Mouse (Mus musculus) limb, embryonic 11.5 days (tissue): ENCODE data around the gene Tmpo. TPM values are rescaled to one million over a fixed set of nuclear protein-coding genes. Genes with fewer than 3 reads are reported as not detected.

ENCODE experiments used
- ATAC-seq: fragments of 200-750 bp; cut with Nextera tagmentation; 2 replicates; pipeline ENCODE4 v1.8.0; 2017; ENCODE audit warnings: low read depth; ENCODE audit not compliant: insufficient number of reproducible peaks, low FRiP score, low TSS enrichment
- DNase-seq: peaks from one replicate; pipeline ENCODE4 v3.0.0-alpha.2; 2015; ENCODE audit warnings: low spot score
- H3K27ac ChIP-seq: fragments of 300-500 bp; sonication (generic); replicated peaks from 2 replicates; pipeline ENCODE4 v1.5.1; 2014; ENCODE audit warnings: low read depth, mild to moderate bottlenecking, low read length
- H3K27me3 ChIP-seq: fragments of 300-500 bp; sonication (generic); 2 replicates; pipeline ENCODE4 v1.6.1; 2014; ENCODE audit warnings: mild to moderate bottlenecking, low read length, mixed read lengths; ENCODE audit not compliant: control insufficient read depth, insufficient read depth
- H3K36me3 ChIP-seq: fragments of 300-500 bp; sonication (generic); 2 replicates; pipeline ENCODE4 v1.6.1; 2014; ENCODE audit warnings: mild to moderate bottlenecking, low read length, moderate library complexity, mixed read lengths; ENCODE audit not compliant: control insufficient read depth, insufficient read depth
- H3K4me1 ChIP-seq: fragments of 300-500 bp; sonication (generic); 2 replicates; pipeline ENCODE4 v1.6.1; 2014; ENCODE audit warnings: low read length, mixed read lengths; ENCODE audit not compliant: control insufficient read depth, insufficient read depth
- H3K4me2 ChIP-seq: fragments of 300-500 bp; sonication (generic); 2 replicates; pipeline ENCODE4 v1.6.1; 2014; ENCODE audit warnings: low read depth, mild to moderate bottlenecking, moderate library complexity; ENCODE audit not compliant: severe bottlenecking
- H3K4me3 ChIP-seq: fragments of 300-500 bp; sonication (generic); 2 replicates; pipeline ENCODE4 v1.5.1; 2014; ENCODE audit warnings: low read depth, low read length
- H3K9ac ChIP-seq: fragments of 300-500 bp; sonication (generic); 2 replicates; pipeline ENCODE4 v1.6.1; 2014; ENCODE audit warnings: mild to moderate bottlenecking, low read length
- H3K9me3 ChIP-seq: fragments of 300-500 bp; sonication (generic); 2 replicates; pipeline ENCODE4 v1.6.1; 2016; ENCODE audit warnings: low read length; ENCODE audit not compliant: control insufficient read depth
- WGBS: fragments of 180-500 bp; shearing (Covaris S2); extraction: QIAGEN DNeasy Blood & Tissue Kit; methylation state at CpG from one replicate; pipeline ENCODE4 v1.1.7; 2014; 5-methylcytosine and 5-hydroxymethylcytosine counted together
- polyA plus RNA-seq: library from polyadenylated mRNA; unstranded; fragments of >200 nt; fragmentation: Nextera tagmentation; extraction: Ambion mirVana; gene quantifications from 2 replicates; pipeline ENCODE4 v1.2.1, GENCODE M21; 2014

Tmpo gene
- polyA plus RNA-seq, 1 experiment from 2014 or later = 359 TPM

DNA sequence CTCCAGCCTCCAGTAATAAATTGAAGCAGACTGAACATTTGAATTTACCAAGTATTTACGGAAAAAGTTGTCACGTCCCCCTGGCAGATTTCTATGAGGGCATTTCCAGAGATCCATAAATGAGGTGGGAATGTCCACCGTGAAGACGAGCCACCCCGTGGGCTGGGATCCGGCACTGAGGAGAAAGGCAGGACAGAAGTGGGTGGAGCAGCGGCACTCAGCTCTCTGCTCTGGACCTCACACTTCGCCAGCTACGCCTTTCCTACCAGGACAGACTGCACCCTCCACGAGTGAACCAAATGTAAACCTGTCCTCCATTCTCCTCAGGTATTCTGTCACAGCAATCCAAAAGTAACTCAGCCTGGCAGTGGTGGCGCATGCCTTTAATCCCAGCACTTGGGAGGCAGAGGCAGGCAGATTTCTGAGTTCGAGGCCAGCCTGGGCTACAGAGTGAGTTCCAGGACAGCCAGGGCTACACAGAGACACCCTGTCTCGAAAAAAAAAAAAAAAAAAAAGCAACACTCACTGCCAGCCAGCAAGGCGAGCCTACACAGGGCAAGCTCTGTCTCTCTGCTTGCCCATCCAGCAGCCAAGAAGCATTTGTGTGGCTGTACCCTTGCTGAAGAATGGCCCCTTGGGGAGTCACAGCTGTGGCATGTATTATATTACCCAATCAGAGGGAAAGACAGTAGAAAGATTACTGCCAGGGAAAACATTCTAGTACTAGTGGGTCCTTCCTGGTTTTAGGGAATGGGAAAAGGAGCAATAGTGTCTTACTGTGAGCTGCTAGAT lies 78.1 kb downstream of the Tmpo start:
- Histone ChIP-seq H3K9ac (no peak overlapping the region), H3K4me2 (no peak overlapping the region), H3K4me1 (no peaks in the 10 kb centered on the region), H3K4me3 (no peak overlapping the region), H3K9me3 (no peaks in the 10 kb centered on the region), H3K27me3 (no peaks in the 10 kb centered on the region), H3K27ac (no peak overlapping the region), H3K36me3 (no peaks in the 10 kb centered on the region)
- ATAC-seq (no peak), DNase-seq (no peak)
- 91% methylated on average over 14 of the region's 14 CpGs for WGBS

DNA sequence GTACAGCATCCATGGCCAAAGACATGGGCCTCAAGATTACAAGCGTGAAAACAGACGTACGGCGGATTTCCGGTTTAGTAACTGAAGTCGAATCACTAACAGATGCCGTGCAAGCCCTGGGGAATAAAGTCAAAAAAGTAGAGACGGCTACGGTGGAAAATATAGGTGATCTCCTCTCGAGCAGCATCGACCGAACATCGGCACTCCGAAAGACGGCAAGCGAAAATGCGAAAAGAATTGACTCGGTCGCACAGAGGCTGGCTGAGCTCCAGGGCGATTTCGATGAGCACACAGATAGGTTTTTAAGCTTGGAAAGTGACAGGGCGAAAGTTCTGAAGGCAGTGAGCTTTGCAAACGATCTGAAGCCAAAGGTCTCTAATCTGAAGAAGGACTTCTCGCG lies 79.2 kb downstream of the Tmpo start:
- no peaks in the 10 kb centered on the region for H3K27me3 ChIP-seq
- no peak overlapping the region for H3K9ac ChIP-seq
- no peak overlapping the region for H3K27ac ChIP-seq
- H3K9me3 ChIP-seq = no peaks in the 10 kb centered on the region
- H3K4me2 ChIP-seq = no peak overlapping the region
- DNase-seq (no peak), ATAC-seq (no peak)
- no peaks in the 10 kb centered on the region for H3K36me3 ChIP-seq
- 92% methylated on average over 25 of the region's 25 CpGs for WGBS
- no peak overlapping the region for H3K4me3 ChIP-seq
- H3K4me1 ChIP-seq = no peaks in the 10 kb centered on the region

DNA sequence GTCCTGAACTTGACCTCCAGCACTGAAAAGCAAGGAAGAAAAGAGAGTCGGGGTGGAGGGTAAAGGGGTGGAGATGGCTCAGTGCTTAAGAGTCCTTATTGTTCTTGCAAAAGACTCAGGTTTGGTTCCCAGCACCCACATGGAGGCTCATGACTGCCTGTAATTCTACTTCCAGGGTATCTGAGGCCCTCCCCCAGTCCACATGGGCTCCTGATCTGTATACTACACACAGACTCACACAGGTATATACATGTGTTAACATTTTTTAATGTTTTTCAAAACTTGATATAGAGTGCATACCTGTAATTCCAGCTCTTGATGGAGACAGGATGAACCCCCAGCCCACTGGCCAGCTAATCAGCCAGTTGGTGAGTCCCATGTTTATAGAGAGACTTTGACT lies 81.0 kb downstream of the Tmpo start:
- 100% methylated on average over 1 of the region's 1 CpGs for WGBS
- ATAC-seq = no peak
- no peak overlapping the region for H3K4me2 ChIP-seq

DNA sequence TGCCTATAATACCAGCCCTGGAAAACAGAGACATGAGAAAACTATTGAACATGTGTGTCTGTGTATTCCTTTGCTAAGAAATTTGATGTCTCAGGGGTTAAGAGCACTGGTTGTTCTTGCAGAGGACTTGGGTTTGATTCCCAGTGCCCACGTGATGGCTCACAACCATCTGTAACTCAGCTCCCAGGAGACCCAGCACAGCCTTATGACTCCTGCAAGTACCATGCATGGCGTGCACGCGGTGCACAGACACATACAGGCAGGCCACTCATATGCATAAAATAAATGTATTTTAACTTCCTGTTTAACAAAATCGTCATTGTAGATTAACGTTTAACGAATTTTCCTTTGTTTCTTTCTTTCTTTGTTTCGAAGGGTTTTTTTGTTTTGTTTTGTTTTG lies 83.1 kb downstream of the Tmpo start:
- no peak overlapping the region for H3K27ac ChIP-seq
- DNase-seq = no peak
- no peak overlapping the region for H3K4me3 ChIP-seq
- no peaks in the 10 kb centered on the region for H3K27me3 ChIP-seq
- no peaks in the 10 kb centered on the region for H3K9me3 ChIP-seq
- no peaks in the 10 kb centered on the region for H3K4me1 ChIP-seq
- no peak overlapping the region for H3K9ac ChIP-seq
- no peak for ATAC-seq
- WGBS = 92% methylated on average over 8 of the region's 8 CpGs
- no peak overlapping the region for H3K4me2 ChIP-seq
- no peaks in the 10 kb centered on the region; the same call in 1 of the 2 replicates for H3K36me3 ChIP-seq

More for the DNA sequence above, 81.0 kb downstream of the Tmpo start:
- DNase-seq = no peak
- Histone ChIP-seq H3K9ac (no peak overlapping the region), H3K9me3 (no peaks in the 10 kb centered on the region), H3K27ac (no peak overlapping the region), H3K36me3 (no peaks in the 10 kb centered on the region; the same call in 1 of the 2 replicates), H3K4me3 (no peak overlapping the region), H3K27me3 (no peaks in the 10 kb centered on the region), H3K4me1 (no peaks in the 10 kb centered on the region)

Other genes with a start within 250 kb of the Tmpo start
- gene Apaf1, start 98.5 kb downstream of the Tmpo start, polyA plus RNA-seq = 29.1 and 33.0 TPM in 2 replicates
- 25.3 and 27.1 TPM in 2 replicates for gene Ikbip, start 98.4 kb downstream of the Tmpo start, polyA plus RNA-seq
- gene Slc25a3, start 57.3 kb downstream of the Tmpo start, polyA plus RNA-seq = 450 and 461 TPM in 2 replicates